Mouse (Mus musculus) ES-Bruce4 (cell line): ENCODE data around the gene Chpf2.

Experiments used
- CTCF ChIP-seq: IDR thresholded peaks from one replicate; pipeline ENCODE4 v1.8.1; 2011; ENCODE audit warnings: low read depth, low read length
- POLR2A ChIP-seq: IDR thresholded peaks from one replicate; pipeline ENCODE4 v1.8.1; 2011; ENCODE audit warnings: low read length; ENCODE audit not compliant: insufficient read depth

DNA sequence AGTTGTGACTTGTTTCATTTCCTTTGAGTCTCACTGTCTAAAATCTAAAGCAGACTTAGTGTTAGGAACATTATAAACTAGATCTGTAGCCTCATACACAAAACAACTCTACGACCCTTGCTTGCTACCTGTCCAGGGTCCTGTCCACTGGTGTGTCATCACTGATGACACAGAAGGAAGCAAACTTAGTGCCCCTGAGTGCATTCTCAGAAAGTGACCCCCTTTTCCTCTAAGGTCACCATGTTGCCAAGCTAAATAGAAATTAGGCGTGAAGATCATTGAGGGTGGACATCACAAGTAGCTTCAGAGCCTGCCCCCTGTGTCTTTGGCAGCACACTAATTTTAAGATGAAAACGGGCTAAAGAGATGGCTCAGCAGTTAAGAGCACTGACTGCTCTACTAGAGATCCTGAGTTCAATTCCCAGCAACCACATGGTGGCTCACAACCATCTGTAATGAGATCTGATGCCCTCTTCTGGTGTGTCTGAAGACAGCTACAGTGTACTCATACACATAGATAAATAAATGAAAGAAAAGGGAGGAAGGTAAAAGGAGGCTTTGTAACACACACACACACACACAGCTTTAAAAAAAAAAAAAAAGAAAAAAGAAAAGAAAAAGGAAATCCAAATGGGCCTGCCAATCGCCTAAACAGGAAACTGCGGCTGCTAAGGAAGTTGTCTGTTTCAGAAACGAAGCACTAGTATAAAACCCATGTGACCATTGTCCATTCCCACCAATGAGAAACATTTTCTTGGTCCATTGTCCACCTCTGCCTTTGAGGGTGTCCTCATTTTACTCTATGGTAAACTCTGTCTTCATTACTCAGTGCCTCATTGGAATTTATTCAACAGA is 8.2 kb upstream of the Chpf2 start:
- TF ChIP-seq CTCF, result no peak
- TF ChIP-seq POLR2A, result no peak
